Mouse (Mus musculus) embryonic facial prominence, embryonic 13.5 days (tissue): ENCODE measurements around the gene Olfr913. TPM values are rescaled to one million over a fixed set of nuclear protein-coding genes. Genes with fewer than 3 reads are reported as not detected.

Source experiments
- ATAC-seq: fragments of 200-750 bp; cut with Nextera tagmentation; 2 replicates; pipeline ENCODE4 v1.8.0; 2017; ENCODE audit warnings: low read depth; ENCODE audit not compliant: insufficient number of reproducible peaks, insufficient read depth, low FRiP score, low TSS enrichment
- H3K27ac ChIP-seq: fragments of 300-500 bp; sonication (generic); 2 replicates; pipeline ENCODE4 v1.5.1; 2015; ENCODE audit warnings: moderate library complexity, mild to moderate bottlenecking, inconsistent platforms
- H3K27me3 ChIP-seq: fragments of 300-500 bp; sonication (generic); 2 replicates; pipeline ENCODE4 v1.6.1; 2015; ENCODE audit warnings: mild to moderate bottlenecking, inconsistent platforms
- H3K36me3 ChIP-seq: fragments of 300-500 bp; sonication (generic); 2 replicates; pipeline ENCODE4 v1.6.1; 2015; ENCODE audit warnings: mild to moderate bottlenecking, inconsistent platforms
- H3K4me1 ChIP-seq: fragments of 300-500 bp; sonication (generic); 2 replicates; pipeline ENCODE4 v1.6.1; 2015; ENCODE audit warnings: inconsistent platforms
- H3K4me2 ChIP-seq: fragments of 300-500 bp; sonication (generic); 2 replicates; pipeline ENCODE4 v1.6.1; 2015; ENCODE audit warnings: moderate library complexity, mild to moderate bottlenecking, inconsistent platforms
- H3K4me3 ChIP-seq: fragments of 300-500 bp; sonication (generic); 2 replicates; pipeline ENCODE4 v1.5.1; 2015; ENCODE audit warnings: mild to moderate bottlenecking, inconsistent platforms
- H3K9ac ChIP-seq: fragments of 300-500 bp; sonication (generic); 2 replicates; pipeline ENCODE4 v1.6.1; 2015; ENCODE audit warnings: mild to moderate bottlenecking, inconsistent platforms
- H3K9me3 ChIP-seq: fragments of 300-500 bp; sonication (generic); 2 replicates; pipeline ENCODE4 v1.6.1; 2016; ENCODE audit warnings: inconsistent platforms
- WGBS: fragments of 180-500 bp; shearing (Covaris S2); methylation state at CpG from one replicate; pipeline ENCODE4 v1.1.7; 2015; ENCODE audit warnings: mixed read lengths; 5-methylcytosine and 5-hydroxymethylcytosine counted together
- polyA plus RNA-seq: library from polyadenylated mRNA; unstranded; fragments of >200 nt; fragmentation: Nextera tagmentation; extraction: Ambion mirVana; gene quantifications from 2 replicates; pipeline ENCODE4 v1.2.1, GENCODE M21; 2015

Gene Olfr913
- polyA plus RNA-seq, result not detected in 2 replicates

- H3K4me1 ChIP-seq, result no peaks in the 10 kb centered on the region
- H3K4me3 ChIP-seq, result no peak within 1 kb of the TSS
- no peak within 1 kb of the TSS for H3K27ac ChIP-seq
- H3K27me3 ChIP-seq, result no peaks in the 10 kb centered on the region
- ATAC-seq, result no peak
- no peak within 1 kb of the TSS for H3K9ac ChIP-seq
- WGBS, result 57% methylated on average over 2 of the region's 2 CpGs
- no peaks in the 10 kb centered on the region for H3K36me3 ChIP-seq
- H3K4me2 ChIP-seq, result no peak within 1 kb of the TSS
- no peaks in the 10 kb centered on the region for H3K9me3 ChIP-seq
Observed at GRCm38 (mm10) chr9:38592459-38592858, at the start of gene Olfr913. TSS of gene Olfr913 (plus strand) at chr9:38592759.

DNA sequence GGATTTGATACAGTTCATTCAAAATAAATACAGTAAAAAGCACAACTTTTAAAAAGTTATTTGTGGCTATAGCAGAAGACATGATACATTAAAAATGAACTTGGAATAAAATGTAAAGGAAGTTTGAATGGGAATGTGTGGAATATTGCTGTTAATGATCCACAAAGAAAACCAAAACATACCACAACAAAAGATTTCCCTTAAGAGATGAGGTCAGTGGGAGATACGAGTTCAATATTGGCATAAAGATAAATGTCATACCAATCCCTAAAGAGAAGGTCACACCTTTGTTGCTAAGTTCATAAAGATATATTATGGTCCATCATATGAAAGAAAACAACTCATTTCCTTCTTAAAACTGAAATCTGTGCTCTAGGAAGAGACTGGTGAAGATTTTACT lies 12.7 kb upstream of the Olfr913 start, which contains the start of gene Olfr912:
Olfr912 (plus strand) TSS at position 301 of the 400 bp plus-strand sequence.
- H3K9me3 ChIP-seq, result no peaks in the 10 kb centered on the region
- H3K9ac ChIP-seq, result no peak within 1 kb of the TSS
- no peak for ATAC-seq
- H3K27me3 ChIP-seq, result no peaks in the 10 kb centered on the region
- no peaks in the 10 kb centered on the region for H3K4me1 ChIP-seq
- WGBS, result 80% methylated on average over 1 of the region's 1 CpGs
- no peak within 1 kb of the TSS for H3K4me3 ChIP-seq
- no peaks in the 10 kb centered on the region for H3K36me3 ChIP-seq
- H3K4me2 ChIP-seq, result no peak within 1 kb of the TSS
- H3K27ac ChIP-seq, result no peak within 1 kb of the TSS

- H3K4me2 ChIP-seq, result no peak overlapping the region
- no peak overlapping the region for H3K27ac ChIP-seq
- H3K27me3 ChIP-seq, result no peaks in the 10 kb centered on the region
- H3K9ac ChIP-seq, result no peak overlapping the region
- no peaks in the 10 kb centered on the region for H3K4me1 ChIP-seq
- no peak overlapping the region for H3K4me3 ChIP-seq
- H3K9me3 ChIP-seq, result no peaks in the 10 kb centered on the region
- WGBS, result 40% methylated on average over 1 of the region's 1 CpGs
- no peaks in the 10 kb centered on the region for H3K36me3 ChIP-seq
- ATAC-seq, result no peak
Observed at GRCm38 (mm10) chr9:38591056-38591455, 1.5 kb upstream of the Olfr913 start.

GRCm38 (mm10) chr9:38604802-38605201 lies 12.2 kb downstream of the Olfr913 start, which contains the start of gene Olfr914:
TSS of gene Olfr914 (plus strand) at chr9:38605102.
- H3K27me3 ChIP-seq, result no peaks in the 10 kb centered on the region
- no peaks in the 10 kb centered on the region for H3K9me3 ChIP-seq
- no peaks in the 10 kb centered on the region for H3K4me1 ChIP-seq
- WGBS, result 69% methylated on average over 2 of the region's 2 CpGs
- no peak within 1 kb of the TSS for H3K9ac ChIP-seq
- no peaks in the 10 kb centered on the region for H3K36me3 ChIP-seq
- H3K4me3 ChIP-seq, result no peak within 1 kb of the TSS
- no peak for ATAC-seq
- H3K27ac ChIP-seq, result no peak within 1 kb of the TSS
- H3K4me2 ChIP-seq, result no peak within 1 kb of the TSS

- WGBS, result 75% methylated on average over 4 of the region's 4 CpGs
- no peaks in the 10 kb centered on the region for H3K4me1 ChIP-seq
- ATAC-seq, result no peak
Observed at GRCm38 (mm10) chr9:38632406-38632805, 39.8 kb downstream of the Olfr913 start.

More at GRCm38 (mm10) chr9:38632406-38632805, 39.8 kb downstream of the Olfr913 start:
- Histone ChIP-seq H3K27ac (no peak overlapping the region), H3K9me3 (no peaks in the 10 kb centered on the region), H3K9ac (no peak overlapping the region), H3K36me3 (no peaks in the 10 kb centered on the region), H3K4me3 (no peak overlapping the region), H3K27me3 (no peaks in the 10 kb centered on the region), H3K4me2 (no peak overlapping the region)

Other genes with a start within 250 kb of the Olfr913 start
- not detected in 2 replicates for gene Olfr898, start 244.3 kb upstream of the Olfr913 start, polyA plus RNA-seq
- not detected in 2 replicates for gene Olfr250, start 225.9 kb upstream of the Olfr913 start, polyA plus RNA-seq
- gene Olfr251, start 215.7 kb upstream of the Olfr913 start, polyA plus RNA-seq, result not detected in 2 replicates
- gene Olfr147, start 191.1 kb upstream of the Olfr913 start, polyA plus RNA-seq, result not detected in 2 replicates
- gene Olfr901, start 163.3 kb upstream of the Olfr913 start, polyA plus RNA-seq, result not detected in 2 replicates
- gene Olfr902, start 145.1 kb upstream of the Olfr913 start, polyA plus RNA-seq, result not detected in 2 replicates
- not detected in 2 replicates for gene Olfr904, start 129.6 kb upstream of the Olfr913 start, polyA plus RNA-seq
- gene Olfr905, start 121.7 kb upstream of the Olfr913 start, polyA plus RNA-seq, result not detected in 2 replicates
- gene Olfr906, start 105.7 kb upstream of the Olfr913 start, polyA plus RNA-seq, result not detected in 2 replicates
- gene Olfr907, start 97.0 kb upstream of the Olfr913 start, polyA plus RNA-seq, result not detected in 2 replicates
- not detected in 2 replicates for gene Olfr911-ps1, start 71.2 kb upstream of the Olfr913 start, polyA plus RNA-seq
- gene Olfr910, start 54.9 kb upstream of the Olfr913 start, polyA plus RNA-seq, result not detected in 2 replicates
- not detected in 2 replicates for gene Olfr912, start 12.6 kb upstream of the Olfr913 start, polyA plus RNA-seq
- not detected in 2 replicates for gene Olfr914, start 12.3 kb downstream of the Olfr913 start, polyA plus RNA-seq
- not detected in 2 replicates for gene Olfr916, start 67.1 kb downstream of the Olfr913 start, polyA plus RNA-seq
- not detected in 2 replicates for gene Olfr917, start 73.1 kb downstream of the Olfr913 start, polyA plus RNA-seq
- gene Olfr918, start 81.8 kb downstream of the Olfr913 start, polyA plus RNA-seq, result not detected in 2 replicates
- not detected in 2 replicates for gene Olfr919, start 110.9 kb downstream of the Olfr913 start, polyA plus RNA-seq
- 19.4 and 22.7 TPM in 2 replicates for gene Vwa5a, start 125.5 kb downstream of the Olfr913 start, polyA plus RNA-seq
- gene Olfr920, start 159.5 kb downstream of the Olfr913 start, polyA plus RNA-seq, result 0.04 TPM in 1 of 2 replicates, not detected in the other
- gene Olfr921, start 180.3 kb downstream of the Olfr913 start, polyA plus RNA-seq, result not detected in 2 replicates
- not detected in 2 replicates for gene Olfr922, start 221.9 kb downstream of the Olfr913 start, polyA plus RNA-seq
- gene Olfr923, start 233.8 kb downstream of the Olfr913 start, polyA plus RNA-seq, result 0.10 TPM in 1 of 2 replicates, not detected in the other